Mouse (Mus musculus) bone marrow, adult 2 months (tissue): ENCODE data around the gene Sult6b2. TPM values are rescaled to one million over a fixed set of nuclear protein-coding genes. Genes with fewer than 3 reads are reported as not detected.

Experiments used
- H3K27ac ChIP-seq: fragments of 200-500 bp; 2 replicates; pipeline ENCODE4 v1.5.1; 2012; ENCODE audit warnings: low read depth, mild to moderate bottlenecking, control low read depth, inconsistent platforms, low read length; ENCODE audit not compliant: control insufficient read depth, poor library complexity, insufficient read depth
- H3K4me1 ChIP-seq: fragments of 200-500 bp; 2 replicates; pipeline ENCODE4 v1.6.1; 2011; ENCODE audit warnings: low read length; ENCODE audit not compliant: control insufficient read depth, insufficient read depth
- H3K4me3 ChIP-seq: fragments of 200-500 bp; replicated peaks from 2 replicates; pipeline ENCODE3; 2011; ENCODE audit warnings: mild to moderate bottlenecking, low read depth, low read length, control low read depth; ENCODE audit not compliant: control insufficient read depth
- CTCF ChIP-seq: fragments of 200-500 bp; IDR thresholded peaks from 2 replicates; pipeline ENCODE4 v1.5.1; 2011; ENCODE audit warnings: low read length, control low read depth; ENCODE audit not compliant: control insufficient read depth, insufficient read depth
- POLR2A ChIP-seq: fragments of 200-500 bp; IDR thresholded peaks from 2 replicates; pipeline ENCODE4 v1.6.1; 2011; ENCODE audit warnings: low read depth, mild to moderate bottlenecking, control low read depth, low read length, borderline replicate concordance; ENCODE audit not compliant: control insufficient read depth
- WGBS: fragments of 180-500 bp; shearing (Covaris S2); methylation state at CpG from one replicate; pipeline ENCODE4 v1.1.7; 2018; 5-methylcytosine and 5-hydroxymethylcytosine counted together
- polyA plus RNA-seq: library from polyadenylated mRNA; stranded (reverse); fragments of >200 nt; gene quantifications from 2 replicates; pipeline ENCODE4 v1.2.4, GENCODE M21; 2011; ENCODE audit warnings: low replicate concordance; ENCODE audit not compliant: missing spikeins, insufficient read depth, insufficient read length

Gene Sult6b2
- polyA plus RNA-seq, 1 experiment: not detected

- 47% methylated on average over 6 of the region's 6 CpGs for WGBS
- H3K4me1 ChIP-seq: no peaks in the 10 kb centered on the region; the same call in 1 of the 2 replicates
- TF ChIP-seq POLR2A (no peak), CTCF (no peak)
Measured at GRCm38 (mm10) chr6:142757976-142758375, 46.3 kb downstream of the Sult6b2 start.

GRCm38 (mm10) chr6:142757334-142757965 lies 46.9 kb downstream of the Sult6b2 start:
- peak overlapping the region; percentile 85 for H3K4me3 ChIP-seq
- no peaks in the 10 kb centered on the region; the same call in 1 of the 2 replicates for H3K4me1 ChIP-seq
- peak overlapping the region; percentile 97; the same call in 1 of the 2 replicates for H3K27ac ChIP-seq
- TF ChIP-seq POLR2A (no peak), CTCF (no peak)
- 2% methylated on average over 10 of the region's 10 CpGs for WGBS

More at GRCm38 (mm10) chr6:142757976-142758375, 46.3 kb downstream of the Sult6b2 start:
- H3K27ac ChIP-seq: no peak overlapping the region; the same call in 1 of the 2 replicates
- H3K4me3 ChIP-seq: peak overlapping the region; percentile 48

GRCm38 (mm10) chr6:142756507-142757333 lies 47.6 kb downstream of the Sult6b2 start, which contains the start of gene Cmas:
Gene Cmas, plus strand, starts transcription at chr6:142756686.
- H3K4me3 ChIP-seq: peak within 1 kb of the TSS; percentile 85
- 1% methylated on average over 67 of the region's 68 CpGs for WGBS
- peak; percentile 92; the same call in 1 of the 2 replicates for TF ChIP-seq POLR2A
- TF ChIP-seq CTCF: no peak
- H3K4me1 ChIP-seq: peaks cover 2% of the 10 kb centered on the region; the same call in 1 of the 2 replicates
- H3K27ac ChIP-seq: peak within 1 kb of the TSS; percentile 97

GRCm38 (mm10) chr6:142752331-142753246 lies 51.7 kb downstream of the Sult6b2 start:
- no peak overlapping the region for H3K4me3 ChIP-seq
- peaks cover 4% of the 10 kb centered on the region; the same call in 1 of the 2 replicates for H3K4me1 ChIP-seq
- 18% methylated on average over 14 of the region's 14 CpGs for WGBS
- TF ChIP-seq CTCF (no peak), POLR2A (no peak)
- H3K27ac ChIP-seq: peak overlapping the region; percentile 72

- Histone ChIP-seq H3K27ac (no peak overlapping the region), H3K4me1 (peaks cover 5% of the 10 kb centered on the region; the same call in 1 of the 2 replicates), H3K4me3 (no peak overlapping the region)
- TF ChIP-seq CTCF (no peak), POLR2A (no peak)
- 69% methylated on average over 9 of the region's 9 CpGs for WGBS
Measured at GRCm38 (mm10) chr6:142751365-142751764, 52.9 kb downstream of the Sult6b2 start.

- TF ChIP-seq POLR2A: no peak
- TF ChIP-seq CTCF: no peak
- no peak overlapping the region for H3K4me3 ChIP-seq
- no peak overlapping the region for H3K27ac ChIP-seq
- peaks cover 5% of the 10 kb centered on the region; the same call in 1 of the 2 replicates for H3K4me1 ChIP-seq
- 27% methylated on average over 8 of the region's 8 CpGs for WGBS
Measured at GRCm38 (mm10) chr6:142748057-142748708, 56.1 kb downstream of the Sult6b2 start.

- no peak overlapping the region for H3K4me3 ChIP-seq
- TF ChIP-seq CTCF: no peak
- TF ChIP-seq POLR2A: no peak
- H3K27ac ChIP-seq: no peak overlapping the region
- WGBS: 17% methylated on average over 2 of the region's 2 CpGs
- H3K4me1 ChIP-seq: peaks cover 5% of the 10 kb centered on the region; the same call in 1 of the 2 replicates
Measured at GRCm38 (mm10) chr6:142747165-142747564, 57.1 kb downstream of the Sult6b2 start.
